Mouse (Mus musculus) heart, postnatal 0 days (tissue): ENCODE data around the gene Aplnr. TPM values are rescaled to one million over a fixed set of nuclear protein-coding genes. Genes with fewer than 3 reads are reported as not detected.
A peak's percentile ranks its signal among the peaks of the same experiment; 100 is the strongest.

Source experiments
- ATAC-seq: fragments of 200-750 bp; cut with Nextera tagmentation; 2 replicates; pipeline ENCODE4 v1.8.0; 2017; ENCODE audit warnings: low read depth, moderate number of reproducible peaks, moderate library complexity; ENCODE audit not compliant: insufficient read depth
- DNase-seq: peaks from one replicate; pipeline ENCODE4 v3.0.0-alpha.2; 2016; ENCODE audit warnings: low spot score
- H3K27ac ChIP-seq: fragments of 300-500 bp; sonication (generic); 2 replicates; pipeline ENCODE4 v1.5.1; 2014; ENCODE audit warnings: low read depth, mild to moderate bottlenecking
- H3K27me3 ChIP-seq: fragments of 300-500 bp; sonication (generic); 2 replicates; pipeline ENCODE4 v1.6.1; 2014; ENCODE audit warnings: low read length, mixed read lengths; ENCODE audit not compliant: control insufficient read depth, insufficient read depth
- H3K36me3 ChIP-seq: fragments of 300-500 bp; sonication (generic); replicated peaks from 2 replicates; pipeline ENCODE4 v1.6.1; 2014; ENCODE audit warnings: low read length, mixed read lengths; ENCODE audit not compliant: control insufficient read depth, insufficient read depth
- H3K4me1 ChIP-seq: fragments of 300-500 bp; sonication (generic); 2 replicates; pipeline ENCODE4 v1.6.1; 2014; ENCODE audit warnings: antibody characterized with exemption; ENCODE audit not compliant: control insufficient read depth, insufficient read depth
- H3K4me2 ChIP-seq: fragments of 300-500 bp; sonication (generic); 2 replicates; pipeline ENCODE4 v1.6.1; 2014; ENCODE audit warnings: low read depth, mild to moderate bottlenecking, low read length, moderate library complexity
- H3K4me3 ChIP-seq: fragments of 300-500 bp; sonication (generic); 2 replicates; pipeline ENCODE4 v1.5.1; 2014; ENCODE audit warnings: low read depth, low read length
- H3K9ac ChIP-seq: fragments of 300-500 bp; sonication (generic); replicated peaks from 2 replicates; pipeline ENCODE4 v1.6.1; 2014; ENCODE audit warnings: low read depth, low read length, mixed read lengths
- H3K9me3 ChIP-seq: fragments of 300-500 bp; sonication (generic); replicated peaks from 2 replicates; pipeline ENCODE4 v1.6.1; 2016; ENCODE audit warnings: low read length; ENCODE audit not compliant: control insufficient read depth
- CTCF ChIP-seq: IDR thresholded peaks from 2 replicates; pipeline ENCODE4 v1.5.1; 2016; ENCODE audit warnings: antibody characterized with exemption, control low read depth, low read depth
- EP300 ChIP-seq: IDR thresholded peaks from 2 replicates; pipeline ENCODE4 v1.6.1; 2016; ENCODE audit warnings: antibody characterized with exemption, low read depth
- WGBS: fragments of 180-500 bp; shearing (Covaris S2); extraction: QIAGEN DNeasy Blood & Tissue Kit; methylation state at CpG from one replicate; pipeline ENCODE4 v1.1.7; 2014; 5-methylcytosine and 5-hydroxymethylcytosine counted together
- polyA plus RNA-seq: library from polyadenylated mRNA; unstranded; fragments of >200 nt; fragmentation: Nextera tagmentation; extraction: Ambion mirVana; gene quantifications from 2 replicates; pipeline ENCODE4 v1.2.1, GENCODE M21; 2015
- total RNA-seq: library from RNA; depleted of rRNA; stranded (reverse); fragments of >200 nt; gene quantifications from 2 replicates; pipeline ENCODE4 v1.2.3, GENCODE M21; 2014; ENCODE audit warnings: low replicate concordance

Aplnr gene
- total and polyA plus RNA-seq, 2 experiments from 2014 or later: 47.7 to 59.0 TPM

DNA sequence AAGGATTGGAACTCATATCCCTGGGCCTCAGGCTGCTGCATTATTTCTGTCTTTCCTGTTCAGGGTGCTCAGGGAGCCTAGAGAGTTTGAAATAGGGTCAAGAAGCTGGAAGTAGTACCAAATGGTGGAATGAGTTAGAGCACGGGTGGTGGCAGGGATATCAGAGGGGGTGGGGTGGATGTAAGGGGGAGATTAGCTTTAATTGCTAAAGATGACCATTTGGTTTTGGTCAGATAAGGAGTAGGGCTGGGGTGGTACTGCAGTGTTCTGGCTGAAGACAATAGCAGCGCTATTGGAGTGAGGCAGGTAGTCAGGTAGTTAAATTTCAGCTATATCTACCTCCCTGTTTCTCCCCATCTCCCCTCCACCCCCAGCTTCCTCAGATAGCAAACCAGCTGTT is 4.8 kb upstream of the Aplnr start:
- peak overlapping the region; percentile 87 for H3K27ac ChIP-seq
- WGBS: 36% methylated on average over 2 of the region's 2 CpGs
- no peak for TF ChIP-seq CTCF
- no peak for TF ChIP-seq EP300
- H3K4me2 ChIP-seq: no peak overlapping the region
- H3K9me3 ChIP-seq: no peaks in the 10 kb centered on the region
- H3K4me3 ChIP-seq: no peak overlapping the region
- DNase-seq (no peak), ATAC-seq (no peak)
- 0 out of 2 replicates have a peak, but pooled peaks cover 2% of the 10 kb centered on the region for H3K4me1 ChIP-seq
- no peaks in the 10 kb centered on the region for H3K36me3 ChIP-seq
- H3K9ac ChIP-seq: no peak overlapping the region
- H3K27me3 ChIP-seq: no peaks in the 10 kb centered on the region

DNA sequence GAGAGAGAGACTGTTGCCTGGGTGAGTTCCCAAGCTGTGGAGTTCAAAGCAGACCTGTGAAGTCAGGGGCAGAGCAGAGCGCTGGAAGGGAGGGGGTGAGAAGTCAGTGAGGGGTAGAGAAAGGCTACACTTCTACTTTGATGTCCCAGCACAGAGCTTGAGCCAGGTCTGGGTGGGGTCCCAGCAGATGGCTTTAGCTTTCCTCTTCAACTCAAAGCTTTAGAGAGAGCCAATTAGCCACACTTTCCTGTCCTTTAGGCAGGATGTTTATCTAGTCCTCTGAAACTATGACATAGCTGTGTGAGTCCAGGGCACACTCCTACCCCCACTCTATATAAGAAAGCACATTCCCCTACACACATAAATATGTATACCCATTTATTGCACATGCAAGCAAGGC is 4.3 kb upstream of the Aplnr start:
- Histone ChIP-seq H3K27ac (peak overlapping the region; percentile 87), H3K4me1 (0 out of 2 replicates have a peak, but pooled peaks cover 2% of the 10 kb centered on the region), H3K9me3 (no peaks in the 10 kb centered on the region), H3K9ac (no peak overlapping the region), H3K4me2 (no peak overlapping the region), H3K4me3 (no peak overlapping the region), H3K27me3 (no peaks in the 10 kb centered on the region), H3K36me3 (no peaks in the 10 kb centered on the region)
- DNase-seq: no peak
- TF ChIP-seq EP300: no peak
- TF ChIP-seq CTCF: no peak
- peak; percentile 21; the same call in 1 of the 2 replicates for ATAC-seq
- 19% methylated on average over 1 of the region's 1 CpGs for WGBS

- DNase-seq (no peak), ATAC-seq (no peak)
- 30% methylated on average over 2 of the region's 2 CpGs for whole genome bisulfite sequencing
- H3K9ac ChIP-seq: no peak overlapping the region
- no peak overlapping the region for H3K4me3 ChIP-seq
- H3K36me3 ChIP-seq: no peaks in the 10 kb centered on the region
- no peaks in the 10 kb centered on the region for H3K9me3 ChIP-seq
- 0 out of 2 replicates have a peak, but pooled peaks cover 2% of the 10 kb centered on the region for H3K4me1 ChIP-seq
- H3K27ac ChIP-seq: peak overlapping the region; percentile 87
- no peak overlapping the region for H3K4me2 ChIP-seq
- TF ChIP-seq CTCF (no peak), EP300 (no peak)
- H3K27me3 ChIP-seq: no peaks in the 10 kb centered on the region
Observed at GRCm38 (mm10) chr2:85132204-85132603, 3.8 kb upstream of the Aplnr start.

DNA sequence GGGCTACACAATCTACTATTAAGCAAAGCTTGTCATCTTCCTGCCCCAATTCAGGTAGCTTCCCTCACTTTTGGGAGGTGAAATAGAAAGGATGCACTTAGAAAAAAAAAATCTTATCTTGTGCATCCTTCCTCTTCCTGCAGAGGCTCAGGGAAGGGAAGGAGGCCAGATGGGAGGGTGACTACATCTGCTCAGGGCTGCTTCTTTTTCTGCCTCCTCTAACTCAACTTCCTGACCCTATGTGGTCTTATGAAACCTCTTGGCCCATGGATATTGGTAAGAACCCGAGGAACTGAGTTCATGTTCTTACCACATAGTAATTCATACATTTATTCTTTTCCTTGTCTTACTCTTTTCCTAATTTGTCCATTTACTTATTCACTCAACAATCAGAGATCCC is 926 bp upstream of the Aplnr start:
- no peaks in the 10 kb centered on the region for H3K4me1 ChIP-seq
- ATAC-seq (no peak), DNase-seq (no peak)
- no peaks in the 10 kb centered on the region for H3K36me3 ChIP-seq
- no peak overlapping the region for H3K4me3 ChIP-seq
- TF ChIP-seq EP300 (no peak), CTCF (no peak)
- H3K27me3 ChIP-seq: no peaks in the 10 kb centered on the region
- 27% methylated on average over 1 of the region's 1 CpGs for WGBS
- H3K27ac ChIP-seq: no peak overlapping the region
- H3K9me3 ChIP-seq: no peaks in the 10 kb centered on the region
- H3K9ac ChIP-seq: no peak overlapping the region
- no peak overlapping the region for H3K4me2 ChIP-seq

- H3K4me3 ChIP-seq: peak overlapping the region; percentile 45
- H3K9ac ChIP-seq: peak overlapping the region; percentile 49
- H3K27ac ChIP-seq: peak overlapping the region; percentile 56
- no peaks in the 10 kb centered on the region for H3K9me3 ChIP-seq
- H3K27me3 ChIP-seq: no peaks in the 10 kb centered on the region
- no peak for ATAC-seq
- no peaks in the 10 kb centered on the region for H3K36me3 ChIP-seq
- 54% methylated on average over 21 of the region's 21 CpGs for WGBS
- no peaks in the 10 kb centered on the region for H3K4me1 ChIP-seq
- TF ChIP-seq EP300: no peak
- TF ChIP-seq CTCF: no peak
- no peak for DNase-seq
- peak overlapping the region; percentile 37 for H3K4me2 ChIP-seq
Observed at GRCm38 (mm10) chr2:85136831-85137520, 951 bp downstream of the Aplnr start.

GRCm38 (mm10) chr2:85137601-85138140 is 1.6 kb downstream of the Aplnr start:
- peak overlapping the region; percentile 56 for H3K27ac ChIP-seq
- DNase-seq (no peak), ATAC-seq (no peak)
- TF ChIP-seq CTCF (no peak), EP300 (no peak)
- no peaks in the 10 kb centered on the region for H3K27me3 ChIP-seq
- no peaks in the 10 kb centered on the region for H3K36me3 ChIP-seq
- peak overlapping the region; percentile 49 for H3K9ac ChIP-seq
- peak overlapping the region; percentile 45 for H3K4me3 ChIP-seq
- no peaks in the 10 kb centered on the region for H3K4me1 ChIP-seq
- peak overlapping the region; percentile 37 for H3K4me2 ChIP-seq
- WGBS: 41% methylated on average over 10 of the region's 10 CpGs
- H3K9me3 ChIP-seq: no peaks in the 10 kb centered on the region
